Comparison of ENCODE assay signal across 10 mouse cellular contexts in genomic region chr9:61251606-61252005, GRCm38 (mm10).
A peak's percentile ranks its signal among the peaks of the same experiment; 100 is the strongest.
DNase-seq lines count a peak whose midpoint lies in the region; ATAC-seq lines count a peak whose summit lies in the region.
"Had no signal": no experiment of that assay in that cellular context is flagged by ENCODE, and none has a peak within 500 bp of the region (broad histone marks: within the 10 kb centered on the region; RNA-seq: fewer than 3 reads in every experiment).

No protein-coding gene starts in this region.

- ATAC-seq in heart, embryonic 16.5 days (replicated peaks; ENCODE audit: extremely low read depth, insufficient read depth, low FRiP score): peak; percentile 52; the same call in 1 of the 2 replicates
- peak; percentile 97 for ATAC-seq in megakaryocyte progenitor cell, adult 5-6 weeks (replicated peaks; ENCODE audit: poor library complexity)

- H3K27ac ChIP-seq in heart, embryonic 16.5 days (ENCODE audit: low read length): no peak overlapping the region
- H3K27ac ChIP-seq: heart, embryonic 13.5 days; neural tube, embryonic 15.5 days had no signal

- WGBS in heart, embryonic 16.5 days: 42% methylated on average over 6 of the region's 6 CpGs

- no peaks in the 10 kb centered on the region for H3K4me1 ChIP-seq in heart, embryonic 16.5 days (ENCODE audit: control insufficient read depth, insufficient read depth, low read length)
- H3K4me1 ChIP-seq: heart, embryonic 13.5 days; neural tube, embryonic 15.5 days had no signal

- no peaks in the 10 kb centered on the region; the same call in 1 of the 2 replicates for H3K9me3 ChIP-seq in heart, embryonic 16.5 days (replicated peaks; ENCODE audit: control insufficient read depth, low read length)
- H3K9me3 ChIP-seq: neural tube, embryonic 15.5 days had no signal

- DNase-seq in adrenal gland, postnatal 14 days: peak; percentile 37
- no peak for DNase-seq in adrenal gland, postnatal 25 days
- DNase-seq in 416B (ENCODE audit: low read depth): peak; percentile 94
- no peak for DNase-seq in neural tube, embryonic 10.5 days (ENCODE audit: extremely low spot score, low spot score)
- DNase-seq in left cerebral cortex, adult 11 months (ENCODE audit: low spot score): no peak
- DNase-seq in kidney, adult 18-20 months: no peak

- H3K36me3 ChIP-seq in heart, embryonic 16.5 days (ENCODE audit: control insufficient read depth, insufficient read depth): no peaks in the 10 kb centered on the region
- H3K36me3 ChIP-seq: heart, embryonic 13.5 days; neural tube, embryonic 15.5 days had no signal

- H3K4me3 ChIP-seq in heart, embryonic 16.5 days (ENCODE audit: low read length): no peak overlapping the region
- H3K4me3 ChIP-seq: heart, embryonic 13.5 days; neural tube, embryonic 15.5 days had no signal

- no peak overlapping the region for H3K4me2 ChIP-seq in heart, embryonic 16.5 days (ENCODE audit: low read depth, low read length)
- H3K4me2 ChIP-seq: heart, embryonic 13.5 days; neural tube, embryonic 15.5 days had no signal

- no peak overlapping the region for H3K9ac ChIP-seq in heart, embryonic 16.5 days (ENCODE audit: low read length)
- H3K9ac ChIP-seq: heart, embryonic 13.5 days; neural tube, embryonic 15.5 days had no signal

- H3K27me3 ChIP-seq in heart, embryonic 16.5 days (ENCODE audit: control insufficient read depth, insufficient read depth, low read length): peaks cover 2% of the 10 kb centered on the region; the same call in 1 of the 2 replicates
- H3K27me3 ChIP-seq: neural tube, embryonic 15.5 days had no signal

Comparison
In these comparisons a context has a peak if more than half of its experiments do, and no peak if none do; other contexts are left out.
1. DNase-seq: peak in adrenal gland, postnatal 14 days (single experiment) and 416B (single experiment); none in adrenal gland, postnatal 25 days (single experiment), neural tube, embryonic 10.5 days (single experiment), left cerebral cortex, adult 11 months (single experiment) and kidney, adult 18-20 months (single experiment).